ENCODE assay signal across 17 mouse cellular contexts in genomic region chr16:36735421-36735820, GRCm38 (mm10). TPM values are rescaled to one million over a fixed set of nuclear protein-coding genes. Genes with fewer than 3 reads are reported as not detected.
DNase-seq lines count a peak whose midpoint lies in the region; ATAC-seq and TF ChIP-seq lines count a peak whose summit lies in the region.
"Had no signal": no experiment of that assay in that cellular context is flagged by ENCODE, and none has a peak within 500 bp of the region (broad histone marks: within the 10 kb centered on the region; RNA-seq: fewer than 3 reads in every experiment).

No protein-coding gene starts in this region.

- WGBS in kidney, adult 2 months: 68% methylated on average over 3 of the region's 3 CpGs
- 87% methylated on average over 3 of the region's 3 CpGs for WGBS in kidney, embryonic 14.5 days
- 78% methylated on average over 3 of the region's 3 CpGs for WGBS in forebrain, postnatal 0 days

- TF ChIP-seq CTCF in kidney, adult 2 months (conservative IDR thresholded peaks at IDR 0.05; ENCODE audit: insufficient read depth, insufficient read length, low read depth, low read length): no peak; the same call in 1 of the 2 replicates
- peak; percentile 44 for TF ChIP-seq CTCF in ES-Bruce4 (IDR thresholded peaks at IDR 0.05; ENCODE audit: low read depth, low read length)
- no peak for TF ChIP-seq CTCF in forebrain, postnatal 0 days (IDR thresholded peaks at IDR 0.05; ENCODE audit: low read depth)

- H3K9ac ChIP-seq in kidney, embryonic 14.5 days (ENCODE audit: low read depth, low read length): no peak overlapping the region
- no peak overlapping the region for H3K9ac ChIP-seq in ES-Bruce4 (ENCODE audit: low read depth, poor library complexity, severe bottlenecking)
- H3K9ac ChIP-seq in forebrain, postnatal 0 days: no peak overlapping the region
- H3K9ac ChIP-seq: embryonic facial prominence, embryonic 12.5 days; heart, embryonic 13.5 days; limb, embryonic 15.5 days; neural tube, embryonic 12.5 days; stomach, embryonic 15.5 days had no signal

- TF ChIP-seq EP300 in ES-Bruce4 (IDR thresholded peaks at IDR 0.05; ENCODE audit: insufficient read depth, low read depth, low read length): no peak

- no peak for ATAC-seq in kidney, embryonic 14.5 days (ENCODE audit: low FRiP score, low TSS enrichment)
- ATAC-seq in forebrain, postnatal 0 days: no peak
- no peak for ATAC-seq in monocyte, adult 5-6 weeks (replicated peaks; ENCODE audit: insufficient number of reproducible peaks, low FRiP score, low TSS enrichment, poor library complexity, severe bottlenecking)
- ATAC-seq in granulocyte monocyte progenitor cell, adult 5-6 weeks (replicated peaks; ENCODE audit: poor library complexity, severe bottlenecking): no peak
- ATAC-seq: inflammation-experienced regulatory T-cells, adult 6 months; midbrain, embryonic 16.5 days had no signal

- no peak overlapping the region for H3K27ac ChIP-seq in kidney, adult 2 months (ENCODE audit: insufficient read depth, low read depth, low read length)
- H3K27ac ChIP-seq in kidney, embryonic 14.5 days (ENCODE audit: low read depth, low read length): no peak overlapping the region
- H3K27ac ChIP-seq in ES-Bruce4 (ENCODE audit: insufficient read depth, low read length): no peak overlapping the region
- H3K27ac ChIP-seq in forebrain, postnatal 0 days (ENCODE audit: low read depth, low read length): no peak overlapping the region
- H3K27ac ChIP-seq: embryonic facial prominence, embryonic 12.5 days; heart, embryonic 13.5 days; limb, embryonic 15.5 days; neural tube, embryonic 12.5 days; stomach, embryonic 15.5 days had no signal

- H3K4me1 ChIP-seq in kidney, adult 2 months (ENCODE audit: control insufficient read depth, insufficient read depth, low read length): no peaks in the 10 kb centered on the region
- H3K4me1 ChIP-seq in kidney, embryonic 14.5 days (ENCODE audit: control insufficient read depth, insufficient read depth, low read length): no peaks in the 10 kb centered on the region
- H3K4me1 ChIP-seq in ES-Bruce4 (ENCODE audit: control insufficient read depth, insufficient read depth, low read length): no peaks in the 10 kb centered on the region
- H3K4me1 ChIP-seq in forebrain, postnatal 0 days (ENCODE audit: insufficient read depth): no peaks in the 10 kb centered on the region
- H3K4me1 ChIP-seq: embryonic facial prominence, embryonic 12.5 days; heart, embryonic 13.5 days; limb, embryonic 15.5 days; neural tube, embryonic 12.5 days; stomach, embryonic 15.5 days had no signal

- H3K9me3 ChIP-seq in kidney, embryonic 14.5 days (ENCODE audit: control insufficient read depth, low read length): no peaks in the 10 kb centered on the region
- no peaks in the 10 kb centered on the region for H3K9me3 ChIP-seq in ES-Bruce4 (replicated peaks; ENCODE audit: control insufficient read depth, insufficient read depth, low read length, poor library complexity, severe bottlenecking)
- no peaks in the 10 kb centered on the region for H3K9me3 ChIP-seq in forebrain, postnatal 0 days (ENCODE audit: low read length)
- H3K9me3 ChIP-seq: embryonic facial prominence, embryonic 12.5 days; heart, embryonic 13.5 days; limb, embryonic 15.5 days; neural tube, embryonic 12.5 days; stomach, embryonic 15.5 days had no signal

- H3K27me3 ChIP-seq in kidney, adult 2 months (replicated peaks; ENCODE audit: control insufficient read depth, insufficient read depth, low read length): no peaks in the 10 kb centered on the region
- no peaks in the 10 kb centered on the region for H3K27me3 ChIP-seq in kidney, embryonic 14.5 days (ENCODE audit: control insufficient read depth, insufficient read depth, low read length)
- H3K27me3 ChIP-seq in ES-Bruce4 (ENCODE audit: control insufficient read depth, insufficient read depth, low read length, poor library complexity, severe bottlenecking): no peaks in the 10 kb centered on the region
- H3K27me3 ChIP-seq in forebrain, postnatal 0 days (ENCODE audit: insufficient read depth, low read length): no peaks in the 10 kb centered on the region
- H3K27me3 ChIP-seq: embryonic facial prominence, embryonic 12.5 days; heart, embryonic 13.5 days; limb, embryonic 15.5 days; neural tube, embryonic 12.5 days; stomach, embryonic 15.5 days had no signal

- no peak for TF ChIP-seq POLR2A in kidney, adult 2 months (IDR thresholded peaks at IDR 0.05; ENCODE audit: low read depth, low read length)
- TF ChIP-seq POLR2A in ES-Bruce4 (IDR thresholded peaks at IDR 0.05; ENCODE audit: insufficient read depth, low read length): no peak

- no peaks in the 10 kb centered on the region for H3K36me3 ChIP-seq in kidney, adult 2 months (ENCODE audit: control insufficient read depth, insufficient read depth, low read length)
- H3K36me3 ChIP-seq in kidney, embryonic 14.5 days (ENCODE audit: control insufficient read depth, insufficient read depth, low read length): no peaks in the 10 kb centered on the region
- no peaks in the 10 kb centered on the region for H3K36me3 ChIP-seq in ES-Bruce4 (ENCODE audit: control insufficient read depth, insufficient read depth, low read length, poor library complexity, severe bottlenecking)
- no peaks in the 10 kb centered on the region for H3K36me3 ChIP-seq in forebrain, postnatal 0 days (ENCODE audit: insufficient read depth)
- H3K36me3 ChIP-seq: embryonic facial prominence, embryonic 12.5 days; heart, embryonic 13.5 days; limb, embryonic 15.5 days; neural tube, embryonic 12.5 days; stomach, embryonic 15.5 days had no signal

- no peak overlapping the region for H3K4me3 ChIP-seq in kidney, adult 2 months (ENCODE audit: insufficient read depth, low read depth, low read length)
- H3K4me3 ChIP-seq in kidney, embryonic 14.5 days (ENCODE audit: low read length): no peak overlapping the region
- no peak overlapping the region for H3K4me3 ChIP-seq in ES-Bruce4 (ENCODE audit: low read depth, low read length)
- no peak overlapping the region for H3K4me3 ChIP-seq in forebrain, postnatal 0 days (ENCODE audit: low read depth, low read length)
- H3K4me3 ChIP-seq: embryonic facial prominence, embryonic 12.5 days; heart, embryonic 13.5 days; limb, embryonic 15.5 days; neural tube, embryonic 12.5 days; stomach, embryonic 15.5 days had no signal

- peak; percentile 73 for DNase-seq in kidney, adult 2 months
- peak; percentile 59 for DNase-seq in kidney, postnatal 10 days
- DNase-seq in lung, postnatal 10 days: peak; percentile 38
- DNase-seq in forebrain, postnatal 0 days: no peak
- DNase-seq: gastrocnemius, postnatal 36 days; thymus, postnatal 14 days had no signal

- no peak overlapping the region for H3K4me2 ChIP-seq in kidney, embryonic 14.5 days (replicated peaks; ENCODE audit: low read depth, low read length)
- H3K4me2 ChIP-seq in forebrain, postnatal 0 days (ENCODE audit: low read depth): no peak overlapping the region
- H3K4me2 ChIP-seq: embryonic facial prominence, embryonic 12.5 days; heart, embryonic 13.5 days; limb, embryonic 15.5 days; neural tube, embryonic 12.5 days; stomach, embryonic 15.5 days had no signal

RNA-seq across cellular contexts. Expression of gene Ildr1, which starts 41.6 kb away (rescaled TPM):
- polyA plus RNA-seq in kidney, adult 2 months (2012; rRNA removed): 20.4 and 31.9 TPM in 2 replicates
- 2.7 and 4.6 TPM in 2 replicates for polyA plus RNA-seq in kidney, embryonic 14.5 days (2014; fragmentation: Nextera tagmentation; extraction: Ambion mirVana)
- 13.9 and 17.0 TPM in 2 replicates for polyA plus RNA-seq in ES-Bruce4 (2011; ENCODE audit: insufficient read depth, insufficient read length, low read depth, missing spikeins)
- total RNA-seq in forebrain, postnatal 0 days (2014; rRNA removed): 0.31 and 0.76 TPM in 2 replicates
- polyA plus RNA-seq in forebrain, postnatal 0 days (2015; fragmentation: Nextera tagmentation; extraction: Ambion mirVana): 0.43 and 1.1 TPM in 2 replicates
- total RNA-seq in monocyte, adult 5-6 weeks (2017): 2.0 to 2.3 TPM in 2 of 3 replicates, not detected in the other
- not detected in 2 replicates for total RNA-seq in granulocyte monocyte progenitor cell, adult 5-6 weeks (2014; fragmentation: Nextera tagmentation)
- not detected in 2 replicates for total RNA-seq in granulocyte monocyte progenitor cell, adult 5-6 weeks (2017)
- total RNA-seq: gastrocnemius, postnatal 36 days had no signal
- polyA plus RNA-seq: neural tube, embryonic 12.5 days had no signal

RNA-seq across cellular contexts. Expression of gene Slc15a2, which starts 49.3 kb away (rescaled TPM):
- polyA plus RNA-seq in kidney, adult 2 months (2012; rRNA removed): 92.1 and 97.9 TPM in 2 replicates
- 5.5 and 12.3 TPM in 2 replicates for polyA plus RNA-seq in kidney, embryonic 14.5 days (2014; fragmentation: Nextera tagmentation; extraction: Ambion mirVana)
- polyA plus RNA-seq in ES-Bruce4 (2011; ENCODE audit: insufficient read depth, insufficient read length, low read depth, missing spikeins): 29.0 and 30.8 TPM in 2 replicates
- 18.2 and 23.5 TPM in 2 replicates for total RNA-seq in forebrain, postnatal 0 days (2014; rRNA removed)
- 21.1 and 23.9 TPM in 2 replicates for polyA plus RNA-seq in forebrain, postnatal 0 days (2015; fragmentation: Nextera tagmentation; extraction: Ambion mirVana)
- 44.5 to 91.5 TPM (median 53.5 TPM) in 3 replicates for total RNA-seq in monocyte, adult 5-6 weeks (2017)
- total RNA-seq in granulocyte monocyte progenitor cell, adult 5-6 weeks (2014; fragmentation: Nextera tagmentation): 5.8 and 9.2 TPM in 2 replicates
- total RNA-seq in granulocyte monocyte progenitor cell, adult 5-6 weeks (2017): 6.1 and 10.6 TPM in 2 replicates
